Mouse (Mus musculus) limb, embryonic 11.5 days (tissue): ENCODE measurements around the gene Enah. TPM values are rescaled to one million over a fixed set of nuclear protein-coding genes. Genes with fewer than 3 reads are reported as not detected.

ENCODE experiments used
- ATAC-seq: fragments of 200-750 bp; cut with Nextera tagmentation; 2 replicates; pipeline ENCODE4 v1.8.0; 2017; ENCODE audit warnings: low read depth; ENCODE audit not compliant: insufficient number of reproducible peaks, low FRiP score, low TSS enrichment
- DNase-seq: peaks from one replicate; pipeline ENCODE4 v3.0.0-alpha.2; 2015; ENCODE audit warnings: low spot score
- H3K27ac ChIP-seq: fragments of 300-500 bp; sonication (generic); replicated peaks from 2 replicates; pipeline ENCODE4 v1.5.1; 2014; ENCODE audit warnings: low read depth, mild to moderate bottlenecking, low read length
- H3K27me3 ChIP-seq: fragments of 300-500 bp; sonication (generic); 2 replicates; pipeline ENCODE4 v1.6.1; 2014; ENCODE audit warnings: mild to moderate bottlenecking, low read length, mixed read lengths; ENCODE audit not compliant: control insufficient read depth, insufficient read depth
- H3K36me3 ChIP-seq: fragments of 300-500 bp; sonication (generic); 2 replicates; pipeline ENCODE4 v1.6.1; 2014; ENCODE audit warnings: mild to moderate bottlenecking, low read length, moderate library complexity, mixed read lengths; ENCODE audit not compliant: control insufficient read depth, insufficient read depth
- H3K4me1 ChIP-seq: fragments of 300-500 bp; sonication (generic); 2 replicates; pipeline ENCODE4 v1.6.1; 2014; ENCODE audit warnings: low read length, mixed read lengths; ENCODE audit not compliant: control insufficient read depth, insufficient read depth
- H3K4me2 ChIP-seq: fragments of 300-500 bp; sonication (generic); 2 replicates; pipeline ENCODE4 v1.6.1; 2014; ENCODE audit warnings: low read depth, mild to moderate bottlenecking, moderate library complexity; ENCODE audit not compliant: severe bottlenecking
- H3K4me3 ChIP-seq: fragments of 300-500 bp; sonication (generic); 2 replicates; pipeline ENCODE4 v1.5.1; 2014; ENCODE audit warnings: low read depth, low read length
- H3K9ac ChIP-seq: fragments of 300-500 bp; sonication (generic); 2 replicates; pipeline ENCODE4 v1.6.1; 2014; ENCODE audit warnings: mild to moderate bottlenecking, low read length
- H3K9me3 ChIP-seq: fragments of 300-500 bp; sonication (generic); 2 replicates; pipeline ENCODE4 v1.6.1; 2016; ENCODE audit warnings: low read length; ENCODE audit not compliant: control insufficient read depth
- WGBS: fragments of 180-500 bp; shearing (Covaris S2); extraction: QIAGEN DNeasy Blood & Tissue Kit; methylation state at CpG from one replicate; pipeline ENCODE4 v1.1.7; 2014; 5-methylcytosine and 5-hydroxymethylcytosine counted together
- polyA plus RNA-seq: library from polyadenylated mRNA; unstranded; fragments of >200 nt; fragmentation: Nextera tagmentation; extraction: Ambion mirVana; gene quantifications from 2 replicates; pipeline ENCODE4 v1.2.1, GENCODE M21; 2014

Enah gene
- polyA plus RNA-seq, 1 experiment from 2014 or later = 28.5 TPM

- peak; percentile 35 for DNase-seq
- no peaks in the 10 kb centered on the region for H3K27me3 ChIP-seq
- no peaks in the 10 kb centered on the region for H3K4me1 ChIP-seq
- 27% methylated on average over 11 of the region's 11 CpGs for WGBS
- no peak for ATAC-seq
- peak overlapping the region; percentile 73 for H3K4me2 ChIP-seq
- peak overlapping the region; percentile 96 for H3K9ac ChIP-seq
- no peaks in the 10 kb centered on the region for H3K9me3 ChIP-seq
- no peaks in the 10 kb centered on the region for H3K36me3 ChIP-seq
- H3K27ac ChIP-seq = no peak overlapping the region
- H3K4me3 ChIP-seq = peak overlapping the region; percentile 64
These were observed 1.2 kb upstream of the Enah start for GRCm38 (mm10) chr1:182020831-182021460.

- Histone ChIP-seq H3K36me3 (no peaks in the 10 kb centered on the region), H3K4me3 (peak overlapping the region; percentile 64), H3K27me3 (no peaks in the 10 kb centered on the region), H3K27ac (peak overlapping the region; percentile 95), H3K9me3 (no peaks in the 10 kb centered on the region), H3K4me2 (peak overlapping the region; percentile 73), H3K9ac (peak overlapping the region; percentile 96), H3K4me1 (no peaks in the 10 kb centered on the region)
- DNase-seq = peak; percentile 75
- peak; percentile 69 for ATAC-seq
- WGBS = under 1% methylated on average over 62 of the region's 104 CpGs
These were observed 394 bp downstream of the Enah start for GRCm38 (mm10) chr1:182019266-182019925.

- no peaks in the 10 kb centered on the region for H3K9me3 ChIP-seq
- no peaks in the 10 kb centered on the region for H3K27me3 ChIP-seq
- peak; percentile 75 for DNase-seq
- peak overlapping the region; percentile 95 for H3K27ac ChIP-seq
- H3K9ac ChIP-seq = peak overlapping the region; percentile 96
- WGBS = under 1% methylated on average over 29 of the region's 29 CpGs
- H3K4me2 ChIP-seq = peak overlapping the region; percentile 73
- peak overlapping the region; percentile 64 for H3K4me3 ChIP-seq
- no peaks in the 10 kb centered on the region for H3K4me1 ChIP-seq
- H3K36me3 ChIP-seq = no peaks in the 10 kb centered on the region
- peak; percentile 19; the same call in 1 of the 2 replicates for ATAC-seq
These were observed 1.2 kb downstream of the Enah start for GRCm38 (mm10) chr1:182018397-182019265.

GRCm38 (mm10) chr1:182005831-182006230, 14.0 kb downstream of the Enah start:
- no peak overlapping the region for H3K4me2 ChIP-seq
- DNase-seq (no peak), ATAC-seq (no peak)
- no peak overlapping the region for H3K27ac ChIP-seq
- no peaks in the 10 kb centered on the region for H3K36me3 ChIP-seq
- H3K9me3 ChIP-seq = no peaks in the 10 kb centered on the region
- no peaks in the 10 kb centered on the region for H3K27me3 ChIP-seq
- H3K9ac ChIP-seq = no peak overlapping the region
- 85% methylated on average over 1 of the region's 1 CpGs for WGBS
- H3K4me1 ChIP-seq = no peaks in the 10 kb centered on the region
- H3K4me3 ChIP-seq = no peak overlapping the region

GRCm38 (mm10) chr1:181998673-181999072, 21.1 kb downstream of the Enah start:
- DNase-seq (no peak), ATAC-seq (no peak)
- Histone ChIP-seq H3K9ac (no peak overlapping the region), H3K4me2 (no peak overlapping the region), H3K36me3 (no peaks in the 10 kb centered on the region), H3K4me3 (no peak overlapping the region), H3K27me3 (no peaks in the 10 kb centered on the region), H3K27ac (no peak overlapping the region), H3K4me1 (peaks cover 15% of the 10 kb centered on the region), H3K9me3 (no peaks in the 10 kb centered on the region)
- 51% methylated on average over 4 of the region's 4 CpGs for WGBS

- H3K9me3 ChIP-seq = no peaks in the 10 kb centered on the region
- H3K27ac ChIP-seq = no peak overlapping the region
- H3K4me3 ChIP-seq = no peak overlapping the region
- no peaks in the 10 kb centered on the region for H3K27me3 ChIP-seq
- no peak overlapping the region for H3K9ac ChIP-seq
- no peak for ATAC-seq
- no peaks in the 10 kb centered on the region for H3K36me3 ChIP-seq
- peaks cover 15% of the 10 kb centered on the region for H3K4me1 ChIP-seq
- WGBS = 63% methylated on average over 3 of the region's 3 CpGs
- no peak overlapping the region for H3K4me2 ChIP-seq
- DNase-seq = no peak
These were observed 22.0 kb downstream of the Enah start for GRCm38 (mm10) chr1:181997791-181998190.

GRCm38 (mm10) chr1:181993597-181993996, 26.2 kb downstream of the Enah start:
- Histone ChIP-seq H3K9ac (no peak overlapping the region), H3K4me1 (peaks cover 11% of the 10 kb centered on the region), H3K4me3 (no peak overlapping the region), H3K27me3 (no peaks in the 10 kb centered on the region), H3K4me2 (no peak overlapping the region), H3K9me3 (no peaks in the 10 kb centered on the region), H3K27ac (no peak overlapping the region), H3K36me3 (no peaks in the 10 kb centered on the region)
- 74% methylated on average over 5 of the region's 5 CpGs for WGBS
- DNase-seq = no peak
- no peak for ATAC-seq

GRCm38 (mm10) chr1:181988367-181988766, 31.4 kb downstream of the Enah start:
- Histone ChIP-seq H3K4me3 (no peak overlapping the region), H3K9ac (no peak overlapping the region), H3K9me3 (no peaks in the 10 kb centered on the region), H3K36me3 (no peaks in the 10 kb centered on the region), H3K4me1 (no peaks in the 10 kb centered on the region; the same call in 1 of the 2 replicates), H3K27me3 (no peaks in the 10 kb centered on the region), H3K27ac (no peak overlapping the region), H3K4me2 (no peak overlapping the region)
- 92% methylated on average over 2 of the region's 2 CpGs for WGBS
- DNase-seq (no peak), ATAC-seq (no peak)
